Mouse (Mus musculus) kidney, adult 2 months (tissue): ENCODE data around the gene Olfr94.

Experiments used
- CTCF ChIP-seq: fragments of 200-500 bp; conservative IDR thresholded peaks from 2 replicates; pipeline ENCODE4 v1.5.1; 2011; ENCODE audit warnings: low read depth, mild to moderate bottlenecking, control low read depth, low read length, moderate library complexity, mixed read lengths; ENCODE audit not compliant: insufficient read depth, insufficient read length
- POLR2A ChIP-seq: fragments of 200-500 bp; IDR thresholded peaks from one replicate; pipeline ENCODE4 v1.6.1; 2011; ENCODE audit warnings: low read depth, low read length, control low read depth

GRCm38 (mm10) chr17:37203917-37204236 is 3.1 kb upstream of the Olfr94 start:
- TF ChIP-seq POLR2A: no peak
- no peak for TF ChIP-seq CTCF
